Mouse (Mus musculus): ENCODE results near the gene Vash1. TPM values are rescaled to one million over a fixed set of nuclear protein-coding genes. Genes with fewer than 3 reads are reported as not detected.
A peak's percentile ranks its signal among the peaks of the same experiment; 100 is the strongest.

The Vash1 gene
- total RNA-seq, 2 experiments from 2014 or later = 29.8 to 35.4 TPM

DNA sequence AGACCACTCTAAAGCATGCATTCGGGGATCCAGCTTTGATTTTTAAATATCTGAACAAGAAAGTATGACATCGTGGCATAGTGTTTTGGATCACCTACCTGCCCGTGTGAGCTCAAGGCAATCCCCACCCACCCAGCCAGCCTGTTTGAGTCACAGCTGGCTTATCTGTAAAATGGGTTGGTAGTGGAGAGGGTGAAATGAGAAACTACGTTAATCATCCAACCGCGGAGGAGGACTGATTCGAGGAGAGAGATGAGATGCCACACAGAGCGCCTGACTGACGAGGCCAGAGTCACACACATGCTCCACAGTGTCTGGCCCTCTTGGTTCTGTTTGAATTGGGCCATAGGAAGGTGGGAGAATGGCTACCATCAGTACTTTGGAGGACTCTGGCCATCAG lies 3.1 kb downstream of the Vash1 start:
- DNase-seq (ENCODE audit: low spot score in 2 of 2) = no peak

DNA sequence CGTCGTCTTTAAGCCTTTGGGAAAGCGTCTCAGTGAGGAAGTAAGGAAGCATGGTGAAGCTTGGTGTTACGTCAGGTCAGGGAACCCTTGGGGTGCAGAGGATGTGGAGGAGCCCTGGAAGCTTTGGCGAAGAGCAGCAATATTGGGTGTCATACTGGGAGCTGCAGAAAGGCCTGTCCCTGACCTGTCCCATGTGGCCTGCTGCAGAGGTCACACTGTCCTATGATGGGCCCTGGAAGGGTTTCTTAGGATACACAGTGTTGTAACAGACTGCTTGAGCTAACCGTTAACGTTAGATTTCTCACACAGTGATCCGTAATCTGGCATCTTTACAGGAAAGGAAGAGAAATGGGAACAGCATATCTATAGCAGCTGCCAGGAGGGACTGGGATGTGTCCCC lies 3.7 kb downstream of the Vash1 start:
- no peak for DNase-seq (ENCODE audit: low spot score in 2 of 2)

DNA sequence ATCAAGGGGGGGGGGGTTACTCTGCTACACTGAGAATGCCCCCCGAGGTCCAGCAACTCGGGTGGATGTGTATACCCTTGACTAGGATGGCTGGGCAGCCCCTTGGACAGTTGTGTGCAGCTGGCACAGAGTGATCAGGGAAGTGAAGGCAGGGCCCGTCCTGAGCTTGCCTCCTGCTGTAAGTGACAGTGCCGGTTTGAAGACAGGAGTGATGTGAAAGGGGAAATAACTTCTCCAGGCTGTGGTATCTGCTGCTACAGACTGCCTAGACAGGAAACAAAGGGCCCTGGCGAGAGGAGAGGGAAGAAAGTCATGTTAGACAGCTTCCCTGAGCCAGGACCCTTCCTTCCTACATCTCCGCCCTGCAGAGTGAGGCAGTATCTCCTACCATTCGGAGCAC lies 5.2 kb downstream of the Vash1 start:
- DNase-seq (ENCODE audit: low spot score in 2 of 2) = no peak

- no peak for DNase-seq (ENCODE audit: low spot score in 2 of 2)
These were observed 6.8 kb downstream of the Vash1 start for GRCm38 (mm10) chr12:86685275-86685674.

GRCm38 (mm10) chr12:86686551-86687330 lies 8.2 kb downstream of the Vash1 start:
- DNase-seq (ENCODE audit: low spot score in 2 of 2) = no peak

DNA sequence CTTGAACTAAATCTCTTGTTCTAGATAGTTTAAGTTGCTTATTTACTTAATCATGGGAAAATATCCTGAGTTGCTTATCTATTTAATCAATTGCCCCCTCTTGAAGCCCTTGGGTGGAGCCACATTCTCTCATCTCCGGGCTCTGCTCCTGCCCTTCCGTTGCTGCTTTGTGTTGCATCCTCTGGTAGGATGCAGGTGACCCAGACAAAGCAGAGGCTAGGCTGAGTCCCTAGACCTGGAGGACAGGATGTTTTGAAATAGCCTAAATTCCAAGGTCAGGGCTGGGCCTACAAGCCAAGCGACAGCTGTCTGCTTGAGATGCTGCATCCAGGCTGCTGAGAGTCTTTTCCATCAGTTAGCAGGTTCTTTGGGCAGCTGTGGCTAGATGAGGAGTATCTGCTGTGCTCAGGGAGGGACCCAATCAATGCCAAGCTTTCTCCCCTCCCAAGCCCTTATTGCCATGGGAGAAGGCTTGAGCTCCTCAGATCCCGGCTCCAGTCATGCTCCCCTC lies 9.0 kb downstream of the Vash1 start:
- no peak for DNase-seq (ENCODE audit: low spot score in 2 of 2)

- no peak for DNase-seq (ENCODE audit: low spot score in 2 of 2)
These were observed 9.6 kb downstream of the Vash1 start for GRCm38 (mm10) chr12:86687971-86688573.

- no peak for DNase-seq (ENCODE audit: low spot score in 2 of 2)
These were observed 10.4 kb downstream of the Vash1 start for GRCm38 (mm10) chr12:86688917-86689316.

GRCm38 (mm10) chr12:86690700-86691485 lies 12.4 kb downstream of the Vash1 start:
- DNase-seq (ENCODE audit: low spot score in 2 of 2) = no peak

DNA sequence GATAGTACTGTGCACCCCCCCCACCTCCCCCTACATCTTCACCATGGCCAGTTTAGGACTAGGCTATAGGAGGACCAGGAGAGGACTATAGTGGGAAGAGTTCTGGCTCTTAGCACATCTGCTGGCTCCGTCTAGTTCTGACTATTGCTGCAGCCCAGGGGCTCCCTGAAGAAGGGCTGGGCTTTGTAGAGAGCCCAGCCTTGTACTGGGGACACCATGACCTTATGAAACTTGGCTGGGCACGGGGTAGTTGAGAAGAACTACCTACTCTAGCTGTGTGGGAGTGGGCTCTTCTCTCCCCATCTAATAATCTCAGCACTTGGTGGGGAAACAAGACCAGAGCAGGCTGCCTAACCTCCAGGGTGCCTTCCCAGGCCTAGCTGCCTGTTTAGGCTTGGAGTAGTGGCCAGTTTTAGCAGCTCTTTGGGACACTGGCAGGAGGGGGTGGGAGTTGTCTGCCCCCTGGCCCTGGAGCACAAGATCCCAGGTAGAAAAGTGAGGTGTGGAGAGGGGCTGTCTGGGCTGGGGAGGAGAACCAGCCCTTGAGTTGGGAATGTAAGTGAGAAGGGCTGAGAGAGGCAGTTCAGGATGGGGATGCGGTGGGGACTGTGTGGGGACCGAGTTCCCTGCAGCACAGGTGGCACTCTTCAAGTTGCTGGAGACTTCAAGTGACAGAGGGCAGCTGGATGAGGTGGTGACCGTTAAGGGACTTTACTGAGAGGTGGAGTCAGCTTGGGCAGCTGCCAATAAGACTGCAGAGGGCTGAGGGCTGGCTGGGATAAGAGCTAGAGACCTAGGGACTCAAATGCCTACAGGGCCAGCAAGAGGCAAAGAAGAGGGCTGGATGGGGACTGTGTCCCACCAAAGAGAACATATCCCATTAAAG lies 14.2 kb downstream of the Vash1 start:
- DNase-seq (ENCODE audit: low spot score in 2 of 2) = no peak

GRCm38 (mm10) chr12:86693389-86693788 lies 14.9 kb downstream of the Vash1 start:
- no peak for DNase-seq (ENCODE audit: low spot score in 2 of 2)

- no peak for DNase-seq (ENCODE audit: low spot score in 2 of 2)
These were observed 15.9 kb downstream of the Vash1 start for GRCm38 (mm10) chr12:86694441-86694840.

GRCm38 (mm10) chr12:86697996-86698395 lies 19.5 kb downstream of the Vash1 start:
- DNase-seq (ENCODE audit: low spot score in 2 of 2) = no peak

GRCm38 (mm10) chr12:86698537-86698936 lies 20.0 kb downstream of the Vash1 start:
- no peak for DNase-seq (ENCODE audit: low spot score in 2 of 2)

DNA sequence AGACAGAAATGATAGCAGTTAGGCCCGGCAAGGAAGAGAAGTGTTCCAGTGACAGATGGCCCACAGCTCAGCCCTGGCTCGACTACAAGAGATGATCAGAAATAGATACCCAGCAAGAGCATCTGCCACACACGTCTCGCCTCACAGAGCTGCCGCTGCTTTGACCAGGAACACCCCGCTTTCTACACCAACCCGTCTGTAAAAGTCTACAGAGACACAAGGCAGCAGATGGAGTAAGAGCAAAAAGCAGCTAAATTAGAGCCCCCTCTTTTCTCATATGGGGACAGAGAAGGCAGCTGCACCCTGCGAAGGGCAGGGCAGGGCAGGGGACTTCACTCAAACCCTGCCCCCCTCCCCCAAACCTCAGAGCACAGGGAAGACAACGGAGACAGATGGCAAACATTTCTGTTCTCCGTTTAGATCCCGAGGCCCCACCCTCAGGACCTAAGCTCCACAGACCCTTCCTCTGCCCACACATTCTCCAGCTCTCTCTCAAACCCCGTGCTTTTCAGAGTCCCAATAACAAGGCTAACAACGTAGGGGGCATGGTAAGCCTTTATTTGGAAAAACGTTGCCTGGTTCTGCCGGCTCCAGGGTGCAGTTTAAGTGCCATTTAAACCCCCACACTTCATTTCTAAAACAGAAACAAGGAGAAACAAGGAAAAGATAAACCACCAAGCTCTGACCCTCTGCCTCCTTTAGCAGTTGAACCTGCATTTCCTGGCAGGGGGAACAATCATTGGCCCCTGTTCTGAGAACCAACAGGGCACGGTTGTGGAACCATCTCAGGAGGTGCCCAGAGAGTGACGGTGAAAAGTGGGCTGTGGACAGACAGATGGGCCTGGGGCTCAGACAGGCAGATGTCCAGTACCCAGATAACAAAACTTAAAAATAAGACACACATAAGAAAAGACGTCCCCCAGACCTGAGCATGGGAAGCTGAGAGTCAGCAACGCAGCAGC lies 21.7 kb downstream of the Vash1 start:
- DNase-seq (ENCODE audit: low spot score in 2 of 2) = peak; percentile 78 to 90

DNA sequence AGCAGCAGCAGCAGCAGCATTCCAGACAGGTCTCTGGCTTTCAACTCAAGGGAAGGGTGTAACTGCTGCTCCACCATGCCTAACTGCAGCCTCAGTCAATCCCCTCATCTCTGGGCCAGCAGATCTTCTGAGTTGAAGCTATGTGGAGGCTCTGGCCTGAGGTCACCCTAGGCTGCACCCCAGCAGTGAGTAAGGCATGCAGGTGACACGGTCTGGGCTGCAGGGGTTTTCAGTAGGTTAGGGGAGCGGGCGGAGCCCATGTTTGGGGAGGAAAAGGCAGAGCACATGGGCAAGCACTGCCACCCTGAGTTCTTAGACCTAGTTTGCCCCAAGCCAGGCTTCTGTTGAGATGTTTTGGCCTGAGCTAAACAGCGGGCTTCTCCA lies 22.4 kb downstream of the Vash1 start:
- no peak for DNase-seq (ENCODE audit: low spot score in 2 of 2)

DNA sequence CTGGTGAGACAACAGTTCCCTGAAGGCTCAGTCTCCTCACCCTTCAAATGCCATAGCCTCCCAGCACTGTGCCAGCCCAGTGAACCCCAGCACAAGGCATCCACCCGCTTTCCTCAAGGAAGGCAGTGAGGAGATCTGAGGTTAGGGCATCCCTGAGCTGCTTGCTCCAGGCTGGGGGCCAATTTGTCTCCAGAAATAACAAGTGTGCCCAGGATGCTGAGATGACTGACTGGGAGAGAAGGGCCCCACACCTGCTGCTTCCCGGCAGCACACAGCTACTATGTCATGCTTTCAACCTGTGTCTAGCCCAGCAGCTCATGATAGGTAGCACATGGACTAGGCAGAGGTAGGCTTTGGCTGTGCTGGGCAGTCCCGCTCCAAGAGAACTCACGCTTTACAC lies 23.0 kb downstream of the Vash1 start:
- no peak for DNase-seq (ENCODE audit: low spot score in 2 of 2)

GRCm38 (mm10) chr12:86702690-86703089 lies 24.2 kb downstream of the Vash1 start:
- no peak for DNase-seq (ENCODE audit: low spot score in 2 of 2)

- no peak for DNase-seq (ENCODE audit: low spot score in 2 of 2)
These were observed 27.3 kb downstream of the Vash1 start for GRCm38 (mm10) chr12:86705843-86706242.

- no peak for DNase-seq (ENCODE audit: low spot score in 2 of 2)
These were observed 35.5 kb downstream of the Vash1 start for GRCm38 (mm10) chr12:86714026-86714425.

Data from left cerebral cortex, adult 18-20 months (tissue).